Mouse (Mus musculus): ENCODE measurements at regions not wholly inside any gene's neighbourhood (a gene's known extent, or its start where the extent isn't known, plus 50 kb on each side); places are given as distances from the start of the nearest gene placed in this dataset.

GRCm38 (mm10) chr17:81214844-81215243 is 150.0 kb upstream of the Thumpd2 start:
- no peak for TF ChIP-seq CTCF (IDR thresholded peaks at IDR 0.05)
- TF ChIP-seq EP300 (IDR thresholded peaks at IDR 0.05): no peak
